ENCODE assay signal across 9 mouse cellular contexts in genomic region chr7:120844689-120845088, GRCm38 (mm10). TPM values are rescaled to one million over a fixed set of nuclear protein-coding genes. Genes with fewer than 3 reads are reported as not detected.
DNase-seq lines count a peak whose midpoint lies in the region; ATAC-seq and TF ChIP-seq lines count a peak whose summit lies in the region.
"Had no signal": no experiment of that assay in that cellular context is flagged by ENCODE, and none has a peak within 500 bp of the region (broad histone marks: within the 10 kb centered on the region; RNA-seq: fewer than 3 reads in every experiment).

No protein-coding gene starts in this region.

- no peaks in the 10 kb centered on the region for H3K27me3 ChIP-seq in lung, embryonic 14.5 days (ENCODE audit: insufficient read depth, low read length)
- H3K27me3 ChIP-seq in embryonic facial prominence, embryonic 15.5 days: no peaks in the 10 kb centered on the region
- H3K27me3 ChIP-seq in limb, embryonic 11.5 days (ENCODE audit: control insufficient read depth, insufficient read depth, low read length): no peaks in the 10 kb centered on the region
- H3K27me3 ChIP-seq in neural tube, embryonic 15.5 days (replicated peaks): no peaks in the 10 kb centered on the region

- 0 out of 2 replicates have a peak, but pooled peaks cover 3% of the 10 kb centered on the region for H3K4me1 ChIP-seq in lung, embryonic 14.5 days (ENCODE audit: insufficient read depth)
- H3K4me1 ChIP-seq in embryonic facial prominence, embryonic 15.5 days: peaks cover 26% of the 10 kb centered on the region
- peaks cover 2% of the 10 kb centered on the region; the same call in 1 of the 2 replicates for H3K4me1 ChIP-seq in limb, embryonic 11.5 days (ENCODE audit: control insufficient read depth, insufficient read depth, low read length)
- peaks cover 21% of the 10 kb centered on the region for H3K4me1 ChIP-seq in neural tube, embryonic 15.5 days

- H3K9me3 ChIP-seq in lung, embryonic 14.5 days (ENCODE audit: low read depth, low read length): no peaks in the 10 kb centered on the region
- H3K9me3 ChIP-seq in embryonic facial prominence, embryonic 15.5 days (replicated peaks): no peaks in the 10 kb centered on the region
- no peaks in the 10 kb centered on the region for H3K9me3 ChIP-seq in limb, embryonic 11.5 days (ENCODE audit: control insufficient read depth, low read length)
- H3K9me3 ChIP-seq in neural tube, embryonic 15.5 days (replicated peaks): no peaks in the 10 kb centered on the region

- H3K4me3 ChIP-seq in lung, embryonic 14.5 days (ENCODE audit: low read depth, low read length): peak overlapping the region; percentile 76
- peak overlapping the region; percentile 84 for H3K4me3 ChIP-seq in embryonic facial prominence, embryonic 15.5 days (replicated peaks)
- peak overlapping the region; percentile 11; the same call in 1 of the 2 replicates for H3K4me3 ChIP-seq in limb, embryonic 11.5 days (ENCODE audit: low read depth, low read length)
- peak overlapping the region; percentile 84 for H3K4me3 ChIP-seq in neural tube, embryonic 15.5 days (replicated peaks)

- H3K36me3 ChIP-seq in lung, embryonic 14.5 days (ENCODE audit: insufficient read depth): no peaks in the 10 kb centered on the region
- H3K36me3 ChIP-seq in embryonic facial prominence, embryonic 15.5 days: 0 out of 2 replicates have a peak, but pooled peaks cover 10% of the 10 kb centered on the region
- no peaks in the 10 kb centered on the region for H3K36me3 ChIP-seq in limb, embryonic 11.5 days (ENCODE audit: control insufficient read depth, insufficient read depth, low read length)
- H3K36me3 ChIP-seq in neural tube, embryonic 15.5 days: 0 out of 2 replicates have a peak, but pooled peaks cover 6% of the 10 kb centered on the region

- WGBS in lung, embryonic 14.5 days: 31% methylated on average over 9 of the region's 9 CpGs
- 23% methylated on average over 9 of the region's 9 CpGs for WGBS in embryonic facial prominence, embryonic 15.5 days
- 12% methylated on average over 9 of the region's 9 CpGs for WGBS in limb, embryonic 11.5 days
- WGBS in neural tube, embryonic 15.5 days: 8% methylated on average over 9 of the region's 9 CpGs

- TF ChIP-seq CTCF in lung, embryonic 14.5 days (IDR thresholded peaks at IDR 0.05; ENCODE audit: low read depth): no peak

- DNase-seq in lung, embryonic 14.5 days: no peak
- no peak for DNase-seq in lung, postnatal 10 days
- DNase-seq in limb, embryonic 11.5 days (ENCODE audit: low spot score): no peak
- DNase-seq in natural killer cell, adult 2 months (ENCODE audit: low spot score in 2 of 2): no peak
- DNase-seq in spleen, adult 18-20 months: no peak
- DNase-seq in yolk sac, embryonic 10.5 days (ENCODE audit: low spot score): no peak
- DNase-seq: heart, postnatal 10 days had no signal

- H3K9ac ChIP-seq in lung, embryonic 14.5 days: peak overlapping the region; percentile 85
- H3K9ac ChIP-seq in embryonic facial prominence, embryonic 15.5 days: no peak overlapping the region
- no peak overlapping the region for H3K9ac ChIP-seq in limb, embryonic 11.5 days (ENCODE audit: low read length)
- H3K9ac ChIP-seq in neural tube, embryonic 15.5 days (replicated peaks): peak overlapping the region; percentile 90

- H3K27ac ChIP-seq in lung, embryonic 14.5 days (ENCODE audit: low read depth): no peak overlapping the region
- no peak overlapping the region for H3K27ac ChIP-seq in embryonic facial prominence, embryonic 15.5 days (replicated peaks)
- H3K27ac ChIP-seq in limb, embryonic 11.5 days (replicated peaks; ENCODE audit: low read depth, low read length): no peak overlapping the region
- peak overlapping the region; percentile 28; the same call in 1 of the 2 replicates for H3K27ac ChIP-seq in neural tube, embryonic 15.5 days (replicated peaks)

- no peak for ATAC-seq in lung, embryonic 14.5 days (ENCODE audit: insufficient read depth)
- ATAC-seq in embryonic facial prominence, embryonic 15.5 days (ENCODE audit: insufficient number of reproducible peaks, low FRiP score, low TSS enrichment, low read depth): no peak
- ATAC-seq in limb, embryonic 11.5 days (ENCODE audit: insufficient number of reproducible peaks, low FRiP score, low TSS enrichment, low read depth): no peak
- no peak for ATAC-seq in neural tube, embryonic 15.5 days (ENCODE audit: low FRiP score)

- H3K4me2 ChIP-seq in lung, embryonic 14.5 days: peak overlapping the region; percentile 85
- H3K4me2 ChIP-seq in embryonic facial prominence, embryonic 15.5 days (replicated peaks): peak overlapping the region; percentile 75
- H3K4me2 ChIP-seq in limb, embryonic 11.5 days (ENCODE audit: low read depth, severe bottlenecking): peak overlapping the region; percentile 79
- peak overlapping the region; percentile 79 for H3K4me2 ChIP-seq in neural tube, embryonic 15.5 days

RNA-seq across cellular contexts. Expression of gene Eef2k, which starts 2.1 kb away (rescaled TPM):
- 11.2 and 13.0 TPM in 2 replicates for polyA plus RNA-seq in lung, embryonic 14.5 days (2014; fragmentation: Nextera tagmentation; extraction: Ambion mirVana)
- polyA plus RNA-seq in embryonic facial prominence, embryonic 15.5 days (2015; fragmentation: Nextera tagmentation; extraction: Ambion mirVana): 65.2 and 75.4 TPM in 2 replicates
- 9.6 and 12.0 TPM in 2 replicates for polyA plus RNA-seq in limb, embryonic 11.5 days (2014; fragmentation: Nextera tagmentation; extraction: Ambion mirVana)
- 33.5 and 40.6 TPM in 2 replicates for polyA plus RNA-seq in neural tube, embryonic 15.5 days (2015; fragmentation: Nextera tagmentation; extraction: Ambion mirVana)

RNA-seq across cellular contexts. Expression of gene Gm5737, which starts 32.5 kb away (rescaled TPM):
- polyA plus RNA-seq in lung, embryonic 14.5 days (2014; fragmentation: Nextera tagmentation; extraction: Ambion mirVana): not detected in 2 replicates
- not detected in 2 replicates for polyA plus RNA-seq in embryonic facial prominence, embryonic 15.5 days (2015; fragmentation: Nextera tagmentation; extraction: Ambion mirVana)
- polyA plus RNA-seq in limb, embryonic 11.5 days (2014; fragmentation: Nextera tagmentation; extraction: Ambion mirVana): not detected in 2 replicates
- polyA plus RNA-seq in neural tube, embryonic 15.5 days (2015; fragmentation: Nextera tagmentation; extraction: Ambion mirVana): 0.14 TPM in 1 of 2 replicates, not detected in the other

Comparison
In these comparisons a context has a peak if more than half of its experiments do, and no peak if none do; other contexts are left out.
1. H3K4me3 ChIP-seq: peak in every context shown above with its lines; median percentile 84 in embryonic facial prominence, embryonic 15.5 days; 84 in neural tube, embryonic 15.5 days; 76 in lung, embryonic 14.5 days; 11 in limb, embryonic 11.5 days.
2. H3K9ac ChIP-seq: peak in lung, embryonic 14.5 days (single experiment) and neural tube, embryonic 15.5 days (single experiment); none in embryonic facial prominence, embryonic 15.5 days (single experiment) and limb, embryonic 11.5 days (single experiment).
3. Peak in every context shown above with its lines, with median percentiles within 50 percentile points of each other: H3K4me2 ChIP-seq.